Mouse (Mus musculus) forelimb bud, embryonic 11.5 days (tissue): ENCODE results near the gene Sdk1.

Experiments
- DNase-seq: peaks from one replicate; pipeline ENCODE4 v3.0.0-alpha.2; 2012; ENCODE audit warnings: low read depth, low spot score

Gene Sdk1

GRCm38 (mm10) chr5:141764111-141764510 is 522.8 kb downstream of the Sdk1 start:
- DNase-seq, result no peak

DNA sequence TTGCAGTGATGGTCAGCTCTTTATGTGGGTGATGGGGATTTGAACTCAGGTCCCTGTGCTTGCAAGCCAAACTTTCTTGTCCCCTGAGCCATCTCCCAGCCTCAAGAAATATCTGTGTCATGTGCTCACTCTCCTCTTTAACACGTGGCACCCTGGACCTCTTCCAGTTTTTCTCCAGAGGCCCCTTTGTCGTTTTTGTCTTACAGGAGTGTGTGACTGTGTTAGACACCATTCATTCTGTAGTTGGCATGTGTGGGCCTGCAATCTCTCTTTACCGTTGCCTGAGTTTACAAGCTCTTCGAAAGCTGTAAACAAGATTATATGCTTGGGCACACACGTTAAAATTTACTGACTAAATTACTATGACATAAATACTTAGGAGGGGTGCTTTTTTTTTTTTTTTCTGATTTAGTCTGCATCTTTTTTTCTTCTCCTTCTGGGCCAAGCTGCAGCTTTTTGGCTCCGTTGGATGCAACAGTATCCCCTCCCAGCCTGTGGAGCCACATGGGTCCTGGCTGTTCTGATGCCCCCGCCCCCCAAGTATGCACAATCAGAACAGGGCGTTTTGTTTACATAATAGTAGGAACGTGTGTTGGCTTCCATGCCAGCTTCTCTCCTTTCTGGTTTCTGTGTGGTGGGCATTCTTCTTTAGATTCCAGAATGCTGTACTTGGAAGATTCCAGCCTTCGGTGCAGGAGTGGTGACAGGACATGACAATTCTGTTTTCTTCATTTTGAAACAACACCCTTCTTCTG is 527.6 kb downstream of the Sdk1 start:
- DNase-seq, result no peak

GRCm38 (mm10) chr5:141771516-141771915 is 530.2 kb downstream of the Sdk1 start:
- no peak for DNase-seq

DNA sequence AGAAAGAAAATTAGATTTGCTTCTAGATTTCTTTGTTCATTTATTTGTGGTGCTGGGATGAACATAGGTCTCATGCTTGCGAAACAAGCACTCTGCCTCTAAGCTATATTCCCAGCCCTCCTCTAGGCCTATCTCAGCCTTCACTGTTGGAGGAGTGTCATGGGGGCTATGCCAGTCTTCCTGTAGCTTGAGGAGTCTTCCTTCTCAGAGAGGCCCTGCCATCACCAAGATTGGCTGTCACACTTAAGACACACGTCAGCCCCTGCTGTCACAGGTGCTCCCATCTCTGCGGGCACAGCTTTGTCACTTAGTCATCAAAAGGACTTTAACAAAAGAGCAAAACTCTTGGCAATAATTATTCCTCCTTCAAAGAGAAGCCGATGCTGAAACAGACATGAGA is 536.9 kb downstream of the Sdk1 start:
- DNase-seq, result no peak

DNA sequence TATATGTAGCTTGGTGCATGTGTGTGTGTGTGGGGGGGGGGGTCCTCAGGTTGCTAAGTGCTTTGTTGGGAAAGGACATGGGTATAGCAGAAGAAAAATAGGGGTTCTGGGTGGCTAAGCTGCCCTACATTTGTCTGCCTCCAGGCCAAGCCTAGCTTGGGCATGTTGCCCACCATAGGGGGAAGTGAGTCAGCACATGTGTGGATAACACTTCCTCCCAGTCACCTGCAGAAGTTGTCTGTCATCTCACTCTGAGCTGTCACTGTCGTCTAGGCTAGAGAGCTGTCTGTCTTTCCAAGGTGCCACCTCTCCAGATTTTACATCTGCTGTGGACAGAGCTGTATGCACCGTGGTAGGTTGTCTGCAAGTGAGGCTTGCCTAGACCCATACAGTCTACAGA is 539.9 kb downstream of the Sdk1 start:
- DNase-seq, result no peak

DNA sequence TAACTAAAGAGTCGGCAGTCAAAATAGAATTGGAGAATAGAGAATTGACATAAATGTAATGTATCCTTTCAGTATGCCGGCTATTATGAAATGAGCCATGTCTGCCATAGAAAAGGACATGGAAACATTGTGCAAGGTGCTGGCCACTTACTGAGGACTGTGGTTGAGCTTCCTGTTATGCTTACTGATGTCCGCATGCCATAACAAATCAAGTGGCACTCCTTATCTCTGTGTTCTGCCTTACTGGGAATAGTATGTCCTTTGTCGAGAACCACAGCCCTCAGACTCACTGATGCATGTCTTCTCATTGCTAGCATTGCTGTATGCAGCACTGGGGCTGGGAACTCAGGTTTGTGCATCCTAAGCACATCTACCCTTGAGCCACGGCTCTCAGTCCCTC is 541.0 kb downstream of the Sdk1 start:
- no peak for DNase-seq

DNA sequence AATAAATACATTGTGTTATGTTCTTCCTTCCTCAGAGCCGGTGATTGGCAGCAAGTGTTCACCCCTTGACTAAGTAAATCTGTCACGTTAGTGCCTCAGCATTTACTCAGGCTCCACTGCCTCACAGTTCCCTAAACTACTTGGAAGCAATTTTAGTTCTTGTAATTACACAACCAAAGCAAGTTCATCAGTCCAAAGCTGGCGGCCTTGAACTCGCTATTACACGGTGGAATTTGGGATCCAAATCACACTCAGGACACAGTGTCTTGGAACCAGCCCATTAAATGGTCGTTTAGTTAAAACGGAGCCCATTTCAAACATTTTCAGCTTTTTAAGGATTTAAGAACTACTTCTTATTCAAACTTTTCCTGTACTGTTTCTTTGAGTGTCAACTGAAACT is 542.2 kb downstream of the Sdk1 start:
- no peak for DNase-seq

DNA sequence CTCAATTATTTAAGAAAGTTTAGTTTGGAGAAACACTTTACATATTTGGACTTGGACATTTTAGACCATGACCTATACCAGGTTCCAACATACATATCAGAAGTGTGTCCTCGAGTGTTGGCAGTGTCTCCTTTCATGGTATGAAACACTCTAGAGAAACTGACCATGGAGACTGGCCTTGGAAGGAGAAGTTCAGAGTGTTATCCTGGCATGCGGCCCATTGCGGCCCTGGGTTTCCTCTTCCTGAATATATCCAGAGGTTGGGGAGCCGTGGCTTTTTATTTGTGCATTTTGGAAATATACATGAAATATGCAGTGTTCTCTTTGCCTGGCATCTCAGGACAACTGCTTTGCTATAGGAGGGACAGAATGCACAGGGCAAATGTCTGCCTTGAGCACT is 552.6 kb downstream of the Sdk1 start:
- no peak for DNase-seq

- DNase-seq, result peak; percentile 37
Measured at GRCm38 (mm10) chr5:141823823-141824330, 582.6 kb downstream of the Sdk1 start.

- DNase-seq, result no peak
Measured at GRCm38 (mm10) chr5:141824739-141825379, 583.6 kb downstream of the Sdk1 start.

DNA sequence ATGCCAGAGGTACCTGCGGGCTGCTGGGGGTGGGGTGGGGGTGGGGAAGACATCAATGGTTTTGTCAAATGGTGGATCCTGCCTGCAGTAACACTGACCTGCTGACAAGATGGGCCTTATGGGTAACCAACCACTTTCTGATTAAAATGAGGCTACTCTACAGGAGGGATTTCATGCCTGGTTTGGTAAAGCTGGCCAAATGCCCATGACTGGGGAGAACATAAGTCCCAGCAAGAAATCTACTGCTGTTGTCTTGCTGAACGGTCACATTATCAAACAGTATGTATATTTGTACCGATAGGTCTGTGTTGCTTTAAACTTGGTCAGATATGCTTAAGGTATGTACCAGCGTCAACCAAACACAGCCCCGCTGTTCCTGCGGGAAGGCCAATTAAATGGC is 594.3 kb downstream of the Sdk1 start:
- DNase-seq, result no peak

DNA sequence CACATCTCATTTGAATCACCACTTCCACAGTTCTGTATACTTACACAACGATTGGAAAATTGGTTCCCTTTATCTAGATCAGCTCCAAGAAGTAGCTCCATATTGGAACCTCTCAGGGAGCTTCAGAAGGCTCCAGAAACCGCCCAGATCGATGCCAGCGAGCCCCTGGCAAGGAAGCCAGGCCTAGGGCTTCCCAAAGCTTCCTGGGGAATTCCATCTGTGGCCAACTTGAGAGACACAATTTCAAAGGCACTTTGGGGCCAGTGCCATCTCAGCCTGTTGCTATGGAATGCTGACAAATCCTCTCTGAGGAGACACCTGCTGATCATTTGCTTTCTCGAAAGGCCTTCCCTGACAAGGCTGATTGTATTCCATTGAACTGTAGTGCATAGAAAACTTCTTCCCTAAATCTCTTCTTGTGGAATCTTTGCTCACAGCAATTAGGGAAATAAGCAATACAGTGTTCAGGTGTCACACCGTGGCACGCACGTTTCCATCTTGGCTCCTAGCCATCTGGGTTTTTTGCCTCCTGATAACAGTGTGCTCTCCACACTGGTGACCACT is 595.7 kb downstream of the Sdk1 start:
- DNase-seq, result no peak

- DNase-seq, result no peak
Measured at GRCm38 (mm10) chr5:141844701-141845100, 603.4 kb downstream of the Sdk1 start.

DNA sequence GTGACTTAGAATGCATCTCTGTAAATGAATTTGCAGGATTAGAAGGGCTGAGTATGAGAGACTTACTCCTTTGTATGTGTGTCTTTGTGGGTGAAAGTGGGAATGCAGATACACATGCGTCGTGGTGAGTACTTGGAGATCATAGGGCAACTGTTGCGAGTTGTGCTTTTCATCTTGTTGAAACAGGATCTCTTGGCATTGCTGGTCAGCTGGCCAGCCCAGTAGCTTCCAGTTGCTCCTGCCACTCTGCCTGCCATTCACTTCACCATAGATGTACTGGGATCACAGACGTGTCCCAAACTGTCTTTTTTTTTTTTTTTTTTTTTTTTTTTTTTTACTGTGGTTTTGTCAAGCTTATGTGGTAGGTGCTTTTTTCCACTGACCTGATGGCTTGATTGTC is 606.4 kb downstream of the Sdk1 start:
- no peak for DNase-seq

GRCm38 (mm10) chr5:141852175-141852574 is 610.9 kb downstream of the Sdk1 start:
- peak; percentile 27 for DNase-seq

DNA sequence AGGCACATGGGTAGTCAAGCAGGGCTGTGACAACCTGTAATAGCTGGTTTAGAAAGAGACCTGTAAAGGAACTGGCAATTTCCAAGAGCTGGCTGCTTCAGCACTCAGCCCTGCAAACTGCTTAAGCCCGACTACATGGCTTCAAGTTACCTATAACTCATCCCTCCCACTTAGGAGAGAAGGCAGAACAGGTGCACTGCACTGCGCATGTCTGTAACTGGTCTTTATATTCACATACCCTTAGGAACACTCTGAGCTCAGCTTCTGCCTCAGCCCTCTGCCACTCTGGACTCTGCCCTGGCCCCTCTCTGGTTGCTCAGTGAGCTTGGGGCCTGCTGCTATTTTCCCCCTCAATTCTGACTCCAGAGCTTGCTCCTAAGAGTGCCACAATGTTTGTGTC is 615.2 kb downstream of the Sdk1 start:
- no peak for DNase-seq

- no peak for DNase-seq
Measured at GRCm38 (mm10) chr5:141857781-141858180, 616.5 kb downstream of the Sdk1 start.

GRCm38 (mm10) chr5:141858406-141859160 is 617.3 kb downstream of the Sdk1 start:
- DNase-seq, result peak; percentile 30

DNA sequence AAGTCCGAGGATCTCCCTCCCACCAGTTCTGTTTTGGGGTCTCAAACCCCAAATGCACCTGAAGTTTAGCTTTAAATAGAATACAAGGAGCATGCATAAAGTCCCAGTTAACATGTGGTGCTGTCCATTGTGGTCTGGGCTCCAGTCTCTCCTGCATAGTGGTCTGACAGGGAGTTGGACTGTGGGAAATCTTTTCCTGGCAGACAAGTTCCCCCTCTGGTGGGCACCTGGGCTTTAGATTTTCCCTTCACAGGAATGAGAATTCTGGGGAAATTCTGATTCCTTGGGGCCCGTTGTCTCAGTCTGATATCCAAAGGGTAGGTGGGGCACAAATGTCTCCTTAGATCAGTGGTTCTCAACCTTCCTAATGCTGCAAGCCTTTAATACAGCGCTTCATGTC is 624.8 kb downstream of the Sdk1 start:
- no peak for DNase-seq

DNA sequence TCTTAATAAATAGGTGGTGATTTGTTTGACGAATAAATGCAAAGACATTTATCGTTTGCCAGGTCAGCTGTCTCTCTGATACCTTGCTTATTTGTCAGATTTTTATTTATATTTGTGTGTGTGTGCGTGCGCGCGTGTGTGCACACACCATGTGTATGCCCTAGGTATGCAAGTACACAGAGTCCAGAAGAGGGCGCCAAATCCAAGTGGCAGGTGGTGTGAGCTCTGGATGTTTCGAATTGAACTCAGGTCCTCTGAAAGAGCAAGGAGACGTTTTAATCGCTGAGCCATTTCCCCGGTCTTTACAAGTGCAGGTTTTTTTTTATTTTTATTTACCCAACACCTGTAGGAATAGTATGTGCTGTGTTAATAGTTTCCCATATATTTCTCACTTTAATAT is 632.5 kb downstream of the Sdk1 start:
- no peak for DNase-seq

DNA sequence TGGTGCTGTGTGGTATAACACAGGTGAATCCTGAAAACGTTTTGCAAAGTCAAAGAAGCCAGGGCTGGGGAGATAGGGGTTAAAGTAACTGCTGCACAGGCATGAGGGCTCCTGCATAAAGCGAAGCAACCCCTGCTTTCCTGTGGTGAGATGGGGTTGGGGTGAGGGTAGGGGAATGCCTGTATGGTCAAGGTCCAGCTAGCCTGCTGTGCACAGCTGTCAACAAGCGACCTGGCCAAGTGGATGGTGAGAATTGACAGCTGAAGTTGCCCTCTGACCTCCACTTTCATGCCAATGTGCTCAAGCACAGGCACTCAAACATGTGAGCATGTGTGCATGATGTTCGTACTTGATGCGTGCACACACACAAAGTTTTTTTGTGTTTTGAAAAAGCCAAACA is 639.4 kb downstream of the Sdk1 start:
- no peak for DNase-seq

DNA sequence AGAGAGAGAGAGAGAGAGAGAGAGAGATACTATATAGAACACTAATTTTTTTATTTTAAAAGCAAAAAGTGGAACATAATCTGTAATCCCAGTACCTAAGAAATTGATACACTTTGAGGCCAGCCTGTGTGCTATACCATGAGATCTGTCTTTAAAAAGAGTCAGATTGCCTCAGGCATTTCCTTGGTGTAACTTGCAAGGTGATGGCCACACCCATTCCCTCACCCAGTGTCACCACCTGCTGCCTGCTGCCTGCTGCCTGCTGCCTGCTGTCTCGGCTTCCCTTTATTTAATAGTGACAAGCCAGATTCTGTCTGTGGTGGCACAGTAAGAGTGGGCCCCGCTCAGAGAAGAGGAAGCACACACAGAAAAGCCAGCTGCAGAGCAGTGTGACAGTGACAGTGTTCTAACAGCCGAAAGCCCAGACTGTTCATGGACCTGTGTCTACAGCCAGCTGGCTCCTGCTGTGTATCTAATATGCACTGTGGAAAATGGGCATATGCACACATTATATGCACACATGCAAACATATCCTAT is 642.9 kb downstream of the Sdk1 start:
- no peak for DNase-seq
